Mouse (Mus musculus): ENCODE data around the gene Borcs7.

DNA sequence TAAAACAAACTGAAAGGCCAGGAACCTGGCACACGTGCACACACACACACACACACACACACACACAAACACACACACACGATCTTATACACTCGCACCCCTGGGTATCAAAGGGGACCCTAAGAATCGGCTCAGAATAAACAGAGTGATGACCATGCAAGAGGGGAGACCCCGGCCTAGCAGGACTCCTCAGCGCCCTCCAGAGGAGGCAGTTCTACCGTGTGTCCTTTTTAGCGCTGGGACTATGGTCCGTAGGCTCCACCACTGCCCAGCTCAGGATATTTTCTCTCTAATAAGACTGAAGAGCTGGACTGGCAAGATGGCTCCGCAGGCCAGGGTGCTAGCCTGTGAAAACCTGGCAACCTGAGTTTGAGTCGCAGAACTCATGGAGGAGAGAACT lies 34.7 kb downstream of the Borcs7 start:
- TF ChIP-seq MYOD1 (IDR thresholded peaks at IDR 0.05; ENCODE audit: control insufficient read depth in 1 of 3, insufficient read length in 2 of 3, low read depth in 2 of 3) (no peak), SRF (IDR thresholded peaks at IDR 0.05; ENCODE audit: control insufficient read depth, insufficient read length, low read depth) (no peak), E2F4 (IDR thresholded peaks at IDR 0.05; ENCODE audit: insufficient read depth) (no peak), POLR2A (IDR thresholded peaks at IDR 0.05; ENCODE audit: insufficient read length, low read depth) (no peak), REST (IDR thresholded peaks at IDR 0.05; ENCODE audit: insufficient read depth, insufficient read length) (no peak), MAX (IDR thresholded peaks at IDR 0.05; ENCODE audit: low read depth) (no peak), TCF12 (IDR thresholded peaks at IDR 0.05; ENCODE audit: insufficient read depth, poor library complexity, severe bottlenecking) (no peak), POLR2AphosphoS2 (IDR thresholded peaks at IDR 0.05; ENCODE audit: insufficient read length, low read depth) (no peak), USF1 (IDR thresholded peaks at IDR 0.05; ENCODE audit: low read depth) (no peak)

Data from myocyte (in vitro differentiated cells).